Mouse (Mus musculus) midbrain, embryonic 13.5 days (tissue): ENCODE measurements around the gene Tbx1. TPM values are rescaled to one million over a fixed set of nuclear protein-coding genes. Genes with fewer than 3 reads are reported as not detected.

Experiments used
- polyA plus RNA-seq: library from polyadenylated mRNA; unstranded; fragments of >200 nt; fragmentation: Nextera tagmentation; extraction: Ambion mirVana; gene quantifications from 2 replicates; pipeline ENCODE4 v1.2.1, GENCODE M21; 2015

The Tbx1 gene
- polyA plus RNA-seq, 1 experiment from 2014 or later, result 0.71 TPM

Other genes with a start within 250 kb of the Tbx1 start
- gene Tango2, start 242.6 kb downstream of the Tbx1 start, polyA plus RNA-seq, result 63.1 and 66.5 TPM in 2 replicates
- gene Arvcf, start 242.5 kb downstream of the Tbx1 start, polyA plus RNA-seq, result 109 and 111 TPM in 2 replicates
- 25.9 and 28.6 TPM in 2 replicates for gene Txnrd2, start 164.3 kb downstream of the Tbx1 start, polyA plus RNA-seq
- 75.7 and 78.8 TPM in 2 replicates for gene Comt, start 163.8 kb downstream of the Tbx1 start, polyA plus RNA-seq
- gene Gnb1l, start 92.0 kb downstream of the Tbx1 start, polyA plus RNA-seq, result 12.9 and 16.0 TPM in 2 replicates
- gene Rtl10, start 91.8 kb downstream of the Tbx1 start, polyA plus RNA-seq, result 3.9 and 4.5 TPM in 2 replicates
- gene Gp1bb, start 31.7 kb upstream of the Tbx1 start, polyA plus RNA-seq, result 8.2 and 10.5 TPM in 2 replicates
- gene Gm49601, start 35.8 kb upstream of the Tbx1 start, polyA plus RNA-seq, result 16.5 and 18.3 TPM in 2 replicates
- gene Sept5, start 39.3 kb upstream of the Tbx1 start, polyA plus RNA-seq, result 149 and 151 TPM in 2 replicates
- 59.1 and 68.2 TPM in 2 replicates for gene Cldn5, start 186.2 kb upstream of the Tbx1 start, polyA plus RNA-seq
- gene Ufd1, start 221.1 kb upstream of the Tbx1 start, polyA plus RNA-seq, result 112 and 121 TPM in 2 replicates
- 17.4 and 18.5 TPM in 2 replicates for gene Cdc45, start 221.3 kb upstream of the Tbx1 start, polyA plus RNA-seq
- 35.5 and 38.4 TPM in 2 replicates for gene 2510002D24Rik, start 245.9 kb upstream of the Tbx1 start, polyA plus RNA-seq
- 0.23 TPM in 1 of 2 replicates, not detected in the other for gene Gm28539, start 245.9 kb upstream of the Tbx1 start, polyA plus RNA-seq